Mouse (Mus musculus): ENCODE data around the gene Gm9513.

Gene Gm9513

DNA sequence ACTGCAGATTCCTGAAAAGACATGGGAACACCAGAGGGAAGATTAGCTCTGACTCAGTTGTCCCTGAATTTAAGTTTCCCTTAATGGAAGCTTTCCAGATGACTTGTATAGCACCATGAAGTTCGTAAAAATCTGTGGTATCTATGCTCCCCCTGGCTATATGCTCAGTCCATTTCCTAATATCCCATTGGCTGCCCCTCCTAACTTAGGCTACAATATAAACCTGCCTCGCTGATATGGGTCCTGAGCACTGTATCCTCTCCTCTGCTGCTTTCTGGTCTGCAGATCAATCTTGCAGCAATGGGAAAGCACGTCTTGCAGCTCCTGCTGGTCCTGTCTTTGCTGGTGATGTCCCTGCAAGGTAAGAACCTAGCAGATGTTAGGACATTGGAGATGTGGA, at the start of gene Gm9513:
Gene Gm9513 (plus strand): TSS at position 301 of the 400 bp plus-strand sequence.
- no peak for DNase-seq (ENCODE audit: low read depth, low spot score)

DNA sequence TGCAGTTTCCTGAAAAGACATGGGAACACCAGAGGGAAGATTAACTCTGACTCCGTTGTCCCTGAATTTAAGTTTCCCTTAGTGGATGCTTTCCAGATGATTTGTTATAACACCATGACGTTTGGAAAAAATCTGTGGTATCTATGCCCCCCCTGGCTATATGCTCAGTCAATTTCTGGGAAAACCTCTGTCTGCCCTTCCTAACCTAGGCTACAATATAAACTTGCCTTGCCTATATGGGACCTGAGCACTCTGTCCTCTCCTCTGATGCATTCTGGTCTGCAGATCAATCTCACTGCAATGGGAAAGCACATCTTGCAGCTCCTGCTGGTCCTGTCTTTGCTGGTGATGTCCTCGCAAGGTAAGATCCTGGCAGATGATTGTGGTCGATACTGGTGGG, 43.9 kb upstream of the Gm9513 start, which contains the start of gene Gm7257:
Gene Gm7257 (plus strand): TSS at position 301 of the 400 bp plus-strand sequence.
- no peak for DNase-seq (ENCODE audit: low read depth, low spot score)

DNA sequence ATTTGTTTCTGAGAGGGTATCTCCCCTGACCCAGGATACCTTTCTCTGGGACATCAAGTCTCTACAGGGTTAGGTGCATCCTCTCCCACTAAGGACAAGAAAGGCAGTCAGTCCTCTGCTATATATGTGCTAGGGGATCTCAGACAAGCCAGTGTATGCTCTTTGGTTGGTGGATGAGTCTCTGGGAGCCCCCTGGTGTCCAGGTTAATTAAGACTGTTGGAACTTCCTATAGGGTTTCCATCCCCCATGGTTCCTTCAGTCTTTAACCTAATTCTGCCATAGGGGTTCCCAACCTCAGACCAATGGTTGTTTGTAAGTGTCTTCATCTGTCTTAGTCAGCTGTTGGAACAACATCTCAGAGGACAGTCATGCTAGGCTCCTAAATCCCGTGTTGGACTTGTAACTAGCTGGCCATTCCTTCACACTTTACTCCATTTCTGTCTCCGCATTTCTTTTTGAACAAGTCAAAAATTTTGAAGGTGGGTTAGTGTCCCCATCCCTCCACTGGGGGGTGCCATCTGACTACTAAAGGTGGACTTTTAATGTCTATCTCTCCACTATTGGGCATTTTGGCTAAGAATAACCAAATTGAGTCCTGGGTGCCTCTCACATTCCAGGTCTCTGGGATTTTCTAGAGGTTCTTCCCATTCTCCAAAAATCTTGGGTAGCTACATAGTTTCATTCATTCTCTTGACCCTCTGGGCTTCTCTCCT, 40.2 kb upstream of the Gm9513 start:
- DNase-seq (ENCODE audit: low read depth, low spot score) = no peak

DNA sequence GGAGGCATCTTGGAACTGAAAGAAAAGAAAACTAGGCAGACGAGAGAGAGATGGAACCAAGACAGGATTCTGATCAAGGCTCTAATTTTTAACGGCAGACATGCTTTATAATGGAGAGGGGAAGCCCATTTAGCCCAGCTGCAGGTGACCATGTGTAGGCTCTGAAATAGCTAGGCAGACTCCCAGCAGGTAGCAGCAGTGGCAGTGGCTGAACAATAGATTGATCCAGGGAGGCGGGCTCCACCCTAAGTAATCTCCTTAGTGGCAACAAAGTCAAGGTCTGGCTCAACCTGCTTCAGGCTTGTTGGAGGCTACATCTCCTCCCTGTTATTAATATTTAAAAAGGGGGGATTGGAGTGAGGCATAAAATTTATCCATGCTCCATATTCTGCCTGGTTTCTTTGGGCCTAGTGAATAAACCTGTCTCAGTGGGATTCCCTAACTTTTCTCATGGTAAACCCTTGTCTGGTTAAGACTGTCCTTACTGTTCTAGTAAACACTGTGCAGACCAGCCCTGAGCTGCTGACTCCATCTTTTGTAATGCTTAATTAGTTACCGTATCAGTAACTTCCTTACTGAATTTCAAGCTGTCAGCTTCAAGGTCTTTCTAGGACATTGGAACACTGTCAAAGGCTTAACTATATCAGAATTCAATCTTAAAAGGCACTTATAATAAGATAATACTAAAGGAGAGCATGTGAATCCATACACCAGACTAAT, 19.2 kb downstream of the Gm9513 start:
- no peak for DNase-seq (ENCODE audit: low read depth, low spot score)

DNA sequence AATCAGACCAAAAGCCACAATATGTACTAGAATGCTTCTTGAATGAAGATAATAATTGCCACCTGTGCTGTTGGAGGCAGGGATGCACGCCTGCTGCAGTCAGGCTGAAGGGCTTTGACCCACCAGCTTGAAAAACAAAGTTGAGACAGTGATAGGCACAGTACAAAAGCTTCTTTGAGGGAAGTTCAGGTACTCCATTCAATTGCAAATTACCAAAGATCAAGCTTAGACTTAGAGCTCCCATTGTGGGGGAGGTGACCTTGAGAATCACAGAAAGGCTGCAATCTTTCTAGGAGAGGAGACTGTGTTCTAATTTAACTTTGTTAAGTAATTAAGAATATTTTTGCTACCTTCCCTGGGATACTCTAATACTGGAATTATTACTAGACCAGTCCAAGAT, 20.4 kb downstream of the Gm9513 start:
- no peak for DNase-seq (ENCODE audit: low read depth, low spot score)

DNA sequence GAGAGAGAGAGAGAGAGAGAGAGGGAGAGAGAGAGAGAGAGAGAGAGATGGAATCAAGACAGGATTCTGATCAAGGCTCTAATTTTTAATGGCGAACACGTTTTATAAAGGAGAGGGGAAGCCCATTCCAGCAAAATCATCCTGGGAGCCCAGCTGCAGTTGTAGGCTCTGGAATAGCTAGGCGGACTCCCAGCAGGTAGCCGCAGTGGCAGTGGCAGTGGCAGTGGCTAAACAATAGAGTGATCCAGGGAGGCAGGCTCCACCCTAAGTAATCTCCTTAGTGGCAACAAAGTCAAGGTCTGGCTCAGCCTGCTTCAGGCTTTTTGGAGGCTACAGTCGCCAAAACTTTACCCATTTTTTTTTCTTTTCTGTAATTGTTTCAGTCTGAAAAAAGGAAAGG, 28.8 kb downstream of the Gm9513 start:
- no peak for DNase-seq (ENCODE audit: low read depth, low spot score)
